Mouse (Mus musculus) intestine, embryonic 14.5 days (tissue): ENCODE measurements at regions not wholly inside any gene's neighbourhood (a gene's known extent, or its start where the extent isn't known, plus 50 kb on each side); places are given as distances from the start of the nearest gene placed in this dataset.
"Not testable (repeated sequence)": the region's sequence is repeated elsewhere in the genome, so short reads cannot be mapped to it uniquely, and the experiment has no call there.

Experiments
- ATAC-seq: fragments of 200-750 bp; cut with Nextera tagmentation; replicated peaks from 2 replicates; pipeline ENCODE4 v1.8.0; 2017; ENCODE audit warnings: low read depth, moderate number of reproducible peaks, moderate TSS enrichment, moderate library complexity; ENCODE audit not compliant: low FRiP score, low TSS enrichment
- DNase-seq: peaks from one replicate; pipeline ENCODE4 v3.0.0-alpha.2; 2018; ENCODE audit warnings: low spot score
- H3K27ac ChIP-seq: fragments of 300-500 bp; sonication (generic); 2 replicates; pipeline ENCODE4 v1.5.1; 2014; ENCODE audit warnings: low read depth, mild to moderate bottlenecking, control low read depth
- H3K27me3 ChIP-seq: fragments of 300-500 bp; sonication (generic); replicated peaks from 2 replicates; pipeline ENCODE4 v1.6.1; 2014; ENCODE audit warnings: low read length, control low read depth; ENCODE audit not compliant: control insufficient read depth, insufficient read depth
- H3K36me3 ChIP-seq: fragments of 300-500 bp; sonication (generic); 2 replicates; pipeline ENCODE4 v1.6.1; 2014; ENCODE audit warnings: low read length, control low read depth; ENCODE audit not compliant: control insufficient read depth, insufficient read depth
- H3K4me1 ChIP-seq: fragments of 300-500 bp; sonication (generic); replicated peaks from 2 replicates; pipeline ENCODE4 v1.6.1; 2014; ENCODE audit warnings: low read length, control low read depth, mixed read lengths; ENCODE audit not compliant: control insufficient read depth, insufficient read depth
- H3K4me2 ChIP-seq: fragments of 300-500 bp; sonication (generic); 2 replicates; pipeline ENCODE4 v1.6.1; 2014; ENCODE audit warnings: low read length
- H3K4me3 ChIP-seq: fragments of 300-500 bp; sonication (generic); 2 replicates; pipeline ENCODE4 v1.5.1; 2014; ENCODE audit warnings: low read depth, low read length, control low read depth, mixed read lengths
- H3K9ac ChIP-seq: fragments of 300-500 bp; sonication (generic); 2 replicates; pipeline ENCODE4 v1.6.1; 2014; ENCODE audit warnings: mild to moderate bottlenecking, low read length
- H3K9me3 ChIP-seq: fragments of 300-500 bp; sonication (generic); 2 replicates; pipeline ENCODE4 v1.6.1; 2016; ENCODE audit warnings: low read length, control low read depth; ENCODE audit not compliant: control insufficient read depth
- WGBS: fragments of 180-500 bp; shearing (Covaris S2); extraction: QIAGEN DNeasy Blood & Tissue Kit; methylation state at CpG from one replicate; pipeline ENCODE4 v1.1.7; 2014; 5-methylcytosine and 5-hydroxymethylcytosine counted together

GRCm38 (mm10) chr11:63238655-63239054 lies 109.9 kb downstream of the Pmp22 start:
- DNase-seq: no peak
- no peak overlapping the region for H3K27ac ChIP-seq

GRCm38 (mm10) chr11:63243906-63244416 lies 115.2 kb downstream of the Pmp22 start:
- DNase-seq (no peak), ATAC-seq (no peak)
- H3K36me3 ChIP-seq: no peaks in the 10 kb centered on the region
- H3K4me1 ChIP-seq: no peaks in the 10 kb centered on the region
- no peak overlapping the region for H3K4me2 ChIP-seq
- peaks cover 13% of the 10 kb centered on the region; the same call in 1 of the 2 replicates for H3K27me3 ChIP-seq
- no peaks in the 10 kb centered on the region for H3K9me3 ChIP-seq
- WGBS: 59% methylated on average over 9 of the region's 9 CpGs
- H3K27ac ChIP-seq: no peak overlapping the region
- no peak overlapping the region for H3K9ac ChIP-seq
- H3K4me3 ChIP-seq: no peak overlapping the region

More at GRCm38 (mm10) chr11:63238655-63239054, 109.9 kb downstream of the Pmp22 start:
- Histone ChIP-seq H3K4me3 (no peak overlapping the region), H3K4me1 (no peaks in the 10 kb centered on the region), H3K9me3 (no peaks in the 10 kb centered on the region), H3K27me3 (0 out of 2 replicates have a peak, but pooled peaks cover 3% of the 10 kb centered on the region), H3K36me3 (no peaks in the 10 kb centered on the region), H3K4me2 (no peak overlapping the region), H3K9ac (no peak overlapping the region)
- no peak for ATAC-seq
- WGBS: 63% methylated on average over 4 of the region's 4 CpGs

GRCm38 (mm10) chr11:63245041-63245440 lies 116.3 kb downstream of the Pmp22 start:
- H3K27me3 ChIP-seq: peaks cover 16% of the 10 kb centered on the region
- 79% methylated on average over 6 of the region's 6 CpGs for WGBS

GRCm38 (mm10) chr11:63246052-63246661 lies 117.4 kb downstream of the Pmp22 start:
- no peaks in the 10 kb centered on the region for H3K9me3 ChIP-seq
- H3K4me1 ChIP-seq: 0 out of 2 replicates have a peak, but pooled peaks cover 7% of the 10 kb centered on the region
- H3K27ac ChIP-seq: no peak overlapping the region
- ATAC-seq (no peak), DNase-seq (no peak)
- no peaks in the 10 kb centered on the region for H3K36me3 ChIP-seq
- WGBS: 75% methylated on average over 9 of the region's 9 CpGs
- no peak overlapping the region for H3K9ac ChIP-seq
- no peak overlapping the region for H3K4me2 ChIP-seq
- H3K27me3 ChIP-seq: peaks cover 16% of the 10 kb centered on the region
- no peak overlapping the region for H3K4me3 ChIP-seq

More at GRCm38 (mm10) chr11:63245041-63245440, 116.3 kb downstream of the Pmp22 start:
- 0 out of 2 replicates have a peak, but pooled peaks cover 3% of the 10 kb centered on the region for H3K4me1 ChIP-seq
- no peak overlapping the region for H3K27ac ChIP-seq
- ATAC-seq (no peak), DNase-seq (no peak)
- no peaks in the 10 kb centered on the region for H3K36me3 ChIP-seq
- no peak overlapping the region for H3K4me2 ChIP-seq
- H3K9ac ChIP-seq: no peak overlapping the region
- no peaks in the 10 kb centered on the region for H3K9me3 ChIP-seq
- no peak overlapping the region for H3K4me3 ChIP-seq

- Histone ChIP-seq H3K9me3 (no peaks in the 10 kb centered on the region), H3K27me3 (peaks cover 38% of the 10 kb centered on the region), H3K4me1 (peaks cover 30% of the 10 kb centered on the region), H3K27ac (peak overlapping the region; percentile 47; the same call in 1 of the 2 replicates), H3K4me2 (no peak overlapping the region), H3K4me3 (no peak overlapping the region), H3K36me3 (no peaks in the 10 kb centered on the region), H3K9ac (no peak overlapping the region)
- WGBS: 32% methylated on average over 8 of the region's 8 CpGs
- ATAC-seq: no peak
- DNase-seq: no peak
Measured at GRCm38 (mm10) chr11:63252012-63252856, 123.5 kb downstream of the Pmp22 start.

- Histone ChIP-seq H3K9ac (no peak overlapping the region), H3K27me3 (peaks cover 35% of the 10 kb centered on the region), H3K27ac (peak overlapping the region; percentile 36), H3K9me3 (no peaks in the 10 kb centered on the region), H3K4me3 (no peak overlapping the region), H3K36me3 (no peaks in the 10 kb centered on the region), H3K4me1 (peaks cover 30% of the 10 kb centered on the region), H3K4me2 (no peak overlapping the region)
- ATAC-seq: 0 out of 2 replicates have a peak, but pooled peaks have one; percentile 47
- 4% methylated on average over 5 of the region's 5 CpGs for WGBS
- peak; percentile 71 for DNase-seq
Measured at GRCm38 (mm10) chr11:63252968-63253602, 124.3 kb downstream of the Pmp22 start.

- DNase-seq (no peak), ATAC-seq (no peak)
- WGBS: 47% methylated on average over 9 of the region's 9 CpGs
- Histone ChIP-seq H3K27me3 (peaks cover 20% of the 10 kb centered on the region; the same call in 1 of the 2 replicates), H3K36me3 (no peaks in the 10 kb centered on the region), H3K9ac (no peak overlapping the region), H3K9me3 (no peaks in the 10 kb centered on the region), H3K4me2 (peak overlapping the region; percentile 36), H3K4me3 (peak overlapping the region; percentile 8; the same call in 1 of the 2 replicates), H3K4me1 (no peaks in the 10 kb centered on the region), H3K27ac (no peak overlapping the region)
Measured at GRCm38 (mm10) chr11:63264432-63265061, 135.8 kb downstream of the Pmp22 start.

GRCm38 (mm10) chr11:63266290-63266689 lies 137.5 kb downstream of the Pmp22 start:
- H3K9me3 ChIP-seq, ATAC-seq, H3K9ac ChIP-seq, H3K4me1 ChIP-seq, H3K27ac ChIP-seq, H3K36me3 ChIP-seq, DNase-seq, H3K4me3 ChIP-seq, H3K27me3 ChIP-seq, H3K4me2 ChIP-seq: not testable (repeated sequence)
- 95% methylated on average over 2 of the region's 2 CpGs for WGBS
